Mouse (Mus musculus) A20 (cell line): ENCODE results near the gene Slc30a5.
"Not testable (repeated sequence)": the region's sequence is repeated elsewhere in the genome, so short reads cannot be mapped to it uniquely, and the experiment has no call there.

Experiments used
- DNase-seq: peaks from one replicate; pipeline ENCODE4 v3.0.0-alpha.2; 2011; ENCODE audit warnings: low read depth, low spot score

Gene Slc30a5

DNA sequence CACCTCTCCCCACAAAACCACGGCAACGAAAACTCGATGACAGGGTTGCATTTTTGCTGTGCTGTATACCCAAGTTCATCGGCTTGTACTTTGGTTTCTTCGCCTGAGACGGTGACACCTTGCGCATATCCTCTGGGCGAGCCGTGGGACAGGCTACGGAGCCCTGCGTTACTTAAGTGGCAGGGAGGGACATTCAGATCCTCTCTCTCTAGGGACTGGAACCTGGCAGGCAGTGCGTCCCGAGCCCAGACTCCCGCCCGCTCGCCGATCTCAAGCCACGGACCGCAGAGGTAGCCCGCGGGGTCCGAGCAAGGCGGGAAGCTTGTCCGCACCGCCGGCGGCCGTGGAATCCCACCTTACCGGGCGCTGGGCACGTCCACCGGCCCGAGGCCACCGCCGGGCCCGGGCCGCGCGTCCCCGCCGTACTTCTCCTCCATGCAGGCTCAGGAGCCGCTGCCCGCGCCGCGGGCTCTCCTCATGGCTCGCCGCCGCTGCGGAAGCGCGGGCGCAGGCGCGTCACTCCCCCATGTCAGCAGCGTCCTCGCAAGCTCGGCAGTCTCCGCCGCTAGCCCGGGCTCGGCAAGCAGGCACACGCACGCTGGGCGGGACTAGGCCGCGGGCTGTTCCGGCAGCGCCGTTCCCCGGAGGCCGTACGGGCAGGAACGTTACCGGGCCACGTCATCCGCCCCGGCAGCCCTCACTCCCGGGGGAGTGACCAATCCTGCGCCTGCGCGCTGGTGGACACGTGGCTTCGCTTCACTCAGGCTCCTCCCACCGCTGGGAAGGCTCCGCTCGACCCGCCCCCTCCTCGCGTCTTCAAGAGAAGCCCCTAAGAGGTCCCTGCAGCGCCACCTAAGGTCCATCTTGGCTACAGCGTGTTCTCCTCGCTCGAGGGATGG is at the start of gene Slc30a5:
TSS of gene Slc30a5 (minus strand) at position 687 of the 899 bp plus-strand sequence.
- peak; percentile 100 for DNase-seq

DNA sequence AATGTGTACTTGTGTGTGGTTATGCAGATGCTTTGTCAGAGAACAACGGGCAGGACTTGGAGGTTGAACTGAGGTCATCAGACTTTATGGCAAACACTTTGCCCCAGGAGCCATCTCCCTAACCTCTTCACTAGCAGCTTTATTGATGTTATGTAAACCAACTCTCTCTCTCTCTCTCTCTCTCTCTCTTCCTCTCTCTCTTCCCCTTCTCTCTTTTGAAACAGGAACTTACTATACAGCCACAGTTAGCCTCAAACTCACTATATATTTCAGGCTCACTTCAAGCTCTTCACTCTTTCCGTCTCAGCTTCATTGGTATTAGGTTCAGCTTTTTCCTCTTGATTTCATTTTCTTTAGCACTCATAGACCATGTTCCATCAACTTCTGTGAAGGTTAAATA is 48.7 kb upstream of the Slc30a5 start:
- DNase-seq = peak; percentile 31

DNA sequence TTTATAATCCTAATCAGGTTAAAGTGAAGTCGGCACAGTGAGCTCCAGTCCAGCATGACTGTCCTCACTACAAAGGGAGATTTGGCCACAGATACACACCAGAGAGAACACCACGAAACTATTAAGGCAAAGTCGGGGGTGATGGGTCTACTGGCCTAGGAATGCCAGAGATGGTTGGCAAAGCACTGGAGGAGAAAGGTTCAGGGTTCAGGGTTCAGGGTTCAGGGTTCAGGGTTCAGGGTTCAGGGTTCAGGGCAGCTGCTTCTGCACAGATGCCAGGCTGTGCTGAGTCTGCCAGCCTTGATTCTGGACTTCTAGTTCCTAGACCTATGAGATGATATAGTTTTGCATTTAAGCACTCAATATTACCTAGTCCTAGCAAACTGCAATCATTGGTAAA is 46.6 kb upstream of the Slc30a5 start:
- DNase-seq = no peak

DNA sequence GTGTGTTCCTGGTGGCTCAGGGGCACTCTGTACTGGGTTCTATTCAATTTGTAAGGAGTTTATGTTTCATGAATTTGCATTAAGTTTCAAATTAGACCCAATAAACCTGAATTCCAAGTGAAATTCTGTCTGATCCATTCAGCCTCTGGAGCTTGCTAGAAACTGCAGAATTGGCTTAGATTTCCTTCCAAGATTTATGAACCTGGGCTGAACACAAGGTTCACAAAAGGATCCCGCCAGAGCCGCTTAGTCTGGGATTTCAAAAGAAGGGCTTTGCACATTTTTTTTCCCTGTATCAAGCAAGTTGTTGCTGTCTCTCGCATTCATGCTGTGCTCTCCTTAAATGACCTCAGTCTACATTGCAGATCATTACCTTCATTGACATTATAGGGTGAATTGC is 46.1 kb upstream of the Slc30a5 start:
- DNase-seq = no peak

DNA sequence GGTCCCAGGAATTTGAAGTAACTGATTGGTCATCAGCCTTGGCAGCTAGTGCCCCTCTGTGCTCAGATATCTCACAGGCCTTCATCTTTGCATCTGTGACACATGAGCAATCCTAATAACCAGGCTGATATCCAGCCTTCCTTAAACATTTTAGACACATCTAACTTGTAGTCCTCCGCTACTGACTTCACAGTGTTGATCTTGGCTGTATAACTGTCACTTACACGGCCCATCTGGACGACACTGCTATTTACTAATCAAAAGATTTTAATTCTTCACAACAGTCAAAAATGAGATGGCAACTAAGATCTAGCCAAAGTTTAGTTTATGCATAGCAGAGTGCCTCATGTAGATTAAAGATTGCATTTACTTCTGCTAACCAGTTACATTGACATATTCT is 45.0 kb upstream of the Slc30a5 start:
- no peak for DNase-seq

DNA sequence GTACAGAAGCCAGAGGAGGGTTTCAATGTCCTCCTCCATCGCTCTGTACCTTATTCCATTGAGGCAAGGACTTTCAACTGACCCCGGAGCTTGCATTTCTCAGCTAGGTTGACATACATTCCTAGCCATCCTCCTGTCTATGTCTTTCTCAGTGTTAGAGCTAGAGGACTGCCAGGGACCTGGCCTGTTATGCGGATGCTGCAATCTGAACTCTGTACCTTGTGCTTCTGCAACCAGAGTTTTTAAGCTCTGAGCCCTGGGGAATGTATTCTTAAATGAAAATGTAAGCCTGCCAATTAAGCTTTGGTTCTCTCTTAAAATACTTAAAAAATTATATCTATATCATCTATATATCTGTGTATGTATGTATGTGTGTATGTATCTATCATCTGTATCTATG is 44.5 kb upstream of the Slc30a5 start:
- no peak for DNase-seq

DNA sequence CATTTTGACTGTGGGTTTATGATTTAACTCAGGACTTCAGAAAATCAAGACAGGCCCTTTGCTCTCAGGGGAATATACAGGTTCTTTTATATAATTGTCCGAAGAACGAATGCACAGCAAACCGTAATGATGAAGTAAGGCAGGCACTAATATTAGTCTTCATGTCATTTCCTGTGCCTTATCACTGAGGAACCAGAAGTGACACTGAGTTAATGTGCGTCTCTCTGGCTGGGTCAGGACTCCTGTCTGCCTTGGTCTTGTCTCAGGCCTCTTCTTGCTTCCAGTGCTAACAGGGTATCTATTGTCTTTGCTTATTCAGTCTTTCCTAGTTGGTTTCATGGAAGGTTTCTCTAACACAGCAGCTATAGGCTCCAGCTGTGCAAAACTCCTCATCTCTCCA is 41.9 kb upstream of the Slc30a5 start:
- no peak for DNase-seq

DNA sequence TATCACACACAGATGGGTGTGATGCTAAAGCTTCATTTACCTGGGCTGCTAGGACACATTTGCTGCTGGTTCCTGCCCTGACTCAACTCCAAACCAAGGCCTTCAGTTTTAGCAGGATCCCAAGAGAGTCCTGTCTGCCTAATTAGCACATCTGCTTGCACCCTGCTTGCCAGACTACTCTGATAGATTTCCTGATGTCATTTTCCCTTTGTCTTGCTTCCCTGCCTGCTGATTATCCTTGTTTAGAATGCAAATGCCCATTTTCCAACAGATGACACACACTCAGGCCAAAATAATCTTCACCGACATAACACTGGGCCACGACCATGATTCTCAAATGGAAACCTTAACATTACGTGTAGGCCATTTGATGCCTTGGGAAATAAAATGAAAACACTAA is 41.4 kb upstream of the Slc30a5 start:
- DNase-seq = no peak

DNA sequence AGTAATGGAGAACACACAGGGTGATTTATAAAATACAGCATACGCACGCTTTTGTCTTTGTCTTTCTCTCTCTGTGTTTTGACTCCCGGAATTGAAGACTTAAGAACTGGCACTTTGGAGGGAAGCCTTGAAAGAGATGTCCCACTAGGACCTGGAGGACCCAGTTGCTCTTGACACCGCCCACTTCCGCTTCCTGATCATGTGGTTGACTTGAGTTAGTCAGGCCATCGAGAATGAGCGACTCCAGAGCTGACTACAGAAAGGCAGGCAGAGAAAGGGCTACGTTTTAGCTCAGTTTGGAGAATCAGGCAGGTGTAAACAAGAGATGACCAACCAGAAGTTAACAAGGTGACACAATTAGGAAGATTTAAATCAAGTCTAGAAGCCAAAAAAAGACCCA is 40.3 kb upstream of the Slc30a5 start:
- peak; percentile 90 for DNase-seq

DNA sequence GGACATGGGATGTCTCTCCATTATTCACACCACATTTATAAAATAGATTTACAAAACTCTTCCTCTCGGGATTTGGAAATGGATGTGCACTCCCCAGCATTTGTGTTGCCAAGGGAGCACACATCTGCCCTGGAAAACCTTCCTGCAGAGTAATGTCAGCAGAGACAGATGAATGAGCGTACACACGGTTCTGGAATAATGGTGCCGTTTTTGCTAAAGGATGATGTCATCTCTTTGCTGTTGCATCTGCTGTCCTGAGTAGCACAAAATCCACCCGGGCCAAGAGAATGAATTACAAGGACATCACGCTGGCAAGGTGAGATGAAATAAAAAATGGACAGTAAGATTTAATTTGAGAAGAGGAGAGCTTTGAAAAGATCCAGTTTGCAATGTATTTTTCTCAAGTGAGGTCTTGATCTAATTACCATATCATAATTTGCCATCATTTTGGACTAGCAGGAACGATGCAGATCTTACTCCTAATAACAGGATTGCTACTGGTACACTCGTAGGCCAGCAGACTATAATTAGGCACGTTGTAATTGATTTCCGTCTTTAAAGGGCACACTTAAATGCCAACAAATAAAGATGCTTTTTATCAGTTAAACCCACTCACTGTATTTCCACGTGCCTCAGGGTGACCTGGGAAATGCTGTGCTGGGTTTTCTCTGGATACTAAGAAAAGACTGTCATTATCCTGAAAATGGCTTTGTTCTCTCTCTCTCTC is 38.4 kb upstream of the Slc30a5 start:
- DNase-seq = no peak

DNA sequence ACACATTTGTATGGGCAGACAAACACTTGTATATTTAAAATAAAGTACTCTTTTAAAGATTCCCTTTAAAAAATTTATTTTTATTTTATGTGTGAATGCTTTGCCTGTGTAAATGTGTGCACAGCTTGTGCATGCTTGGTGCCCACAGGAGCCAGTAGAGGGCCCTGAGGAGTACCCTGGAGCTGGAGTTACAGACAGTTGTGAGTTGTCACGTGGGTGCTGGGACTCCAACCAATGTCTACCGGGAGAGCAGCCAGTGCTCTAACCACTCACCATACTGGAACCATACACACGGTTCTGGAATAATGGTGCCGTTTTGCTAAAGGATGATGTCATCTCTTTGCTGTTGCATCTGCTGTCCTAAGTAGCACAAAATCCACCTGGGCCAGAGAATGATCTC is 36.6 kb upstream of the Slc30a5 start:
- DNase-seq = no peak

DNA sequence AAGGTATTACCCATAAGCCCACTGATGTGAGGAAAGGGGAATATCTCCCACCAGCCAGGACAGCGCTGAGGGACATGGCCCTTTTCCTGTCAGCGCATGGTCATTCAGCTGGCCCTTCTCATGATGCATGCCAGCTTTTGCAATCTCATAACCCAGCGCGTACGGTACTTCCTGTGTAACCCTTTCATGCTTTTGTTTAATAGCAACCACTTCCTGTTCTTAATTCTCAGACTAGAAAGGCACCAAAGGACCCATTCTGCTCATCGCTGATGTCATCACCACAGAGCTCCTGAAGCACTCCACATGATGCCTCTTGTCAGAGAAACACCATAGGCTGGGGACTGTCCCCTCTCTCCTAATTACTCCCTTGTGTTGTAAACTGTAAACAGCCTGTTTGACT is 33.1 kb upstream of the Slc30a5 start:
- DNase-seq = peak; percentile 37

DNA sequence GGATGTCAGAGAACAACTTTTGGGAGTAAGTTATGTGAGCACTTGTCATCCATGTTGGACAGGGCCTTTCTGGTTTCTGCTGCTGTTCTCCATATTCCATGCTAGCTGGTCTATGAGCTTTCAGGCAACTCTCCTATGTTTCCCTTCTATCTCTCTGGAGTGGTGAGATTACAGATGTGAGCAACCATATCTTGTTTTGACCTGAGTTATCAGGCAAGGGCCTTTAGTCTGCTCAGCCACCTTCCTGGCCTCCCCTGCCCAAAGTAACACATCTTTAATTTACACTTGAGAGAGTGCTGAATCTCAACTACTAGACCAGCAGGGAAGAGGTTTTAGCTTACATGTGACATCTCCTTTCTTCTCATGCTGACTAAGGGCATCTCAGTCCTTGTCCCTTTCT is 32.5 kb upstream of the Slc30a5 start:
- no peak for DNase-seq

DNA sequence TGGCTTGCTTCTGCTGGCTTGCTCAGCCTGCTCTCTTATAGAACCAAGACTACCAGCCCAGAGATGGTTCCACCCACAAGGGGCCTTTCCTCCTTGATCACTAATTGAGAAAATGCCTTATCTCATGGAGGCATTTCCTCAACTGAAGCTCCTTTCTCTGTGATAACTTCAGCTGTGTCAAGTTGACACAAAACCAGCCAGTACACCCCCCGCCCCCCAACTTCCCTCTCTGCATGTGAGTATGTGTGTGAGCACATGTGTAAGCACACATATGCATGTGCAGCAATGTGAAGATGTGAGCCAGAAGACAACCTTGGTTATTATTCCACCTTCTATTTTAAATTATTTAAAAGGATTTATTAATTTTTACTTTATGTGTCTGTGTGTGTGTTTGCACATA is 30.7 kb upstream of the Slc30a5 start:
- DNase-seq = not testable (repeated sequence)

DNA sequence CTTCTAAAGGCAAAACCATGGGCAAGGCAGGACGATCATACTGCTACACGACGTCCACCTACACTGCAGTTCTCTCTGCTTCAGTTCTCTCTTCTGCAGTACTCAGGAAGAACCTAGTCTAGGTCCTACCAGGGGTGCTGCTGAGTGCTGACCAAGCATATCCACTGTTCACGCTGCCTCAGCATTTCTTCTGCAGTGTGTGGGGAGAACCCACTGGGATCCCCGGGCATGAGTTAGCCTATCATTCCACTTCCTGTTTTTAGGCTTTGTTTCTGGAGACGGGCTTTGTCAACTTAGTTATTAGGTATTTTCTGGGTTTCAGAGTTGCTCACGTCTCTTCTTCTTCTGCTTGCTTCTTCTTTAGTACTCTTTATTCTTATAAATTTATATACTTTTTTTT is 25.9 kb upstream of the Slc30a5 start:
- DNase-seq = no peak

DNA sequence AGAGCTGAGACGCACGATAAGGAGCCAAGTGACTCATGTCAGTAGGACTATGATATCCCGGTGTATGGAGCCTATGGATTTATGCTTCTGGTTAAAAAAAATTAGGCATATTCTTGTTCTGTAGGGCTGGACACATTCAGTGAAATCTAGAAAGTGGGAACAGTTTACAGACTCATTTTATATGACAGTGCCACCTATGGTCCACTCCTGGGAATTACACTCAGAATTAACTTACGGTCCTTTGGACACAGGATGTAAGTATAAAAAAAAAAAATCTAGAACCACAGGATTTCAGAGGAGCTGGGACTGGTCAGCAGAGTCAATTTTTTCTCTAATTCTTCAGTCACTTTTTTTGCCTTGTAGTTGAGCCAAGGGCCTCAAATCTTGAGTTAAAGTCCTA is 20.9 kb upstream of the Slc30a5 start:
- peak; percentile 69 for DNase-seq

DNA sequence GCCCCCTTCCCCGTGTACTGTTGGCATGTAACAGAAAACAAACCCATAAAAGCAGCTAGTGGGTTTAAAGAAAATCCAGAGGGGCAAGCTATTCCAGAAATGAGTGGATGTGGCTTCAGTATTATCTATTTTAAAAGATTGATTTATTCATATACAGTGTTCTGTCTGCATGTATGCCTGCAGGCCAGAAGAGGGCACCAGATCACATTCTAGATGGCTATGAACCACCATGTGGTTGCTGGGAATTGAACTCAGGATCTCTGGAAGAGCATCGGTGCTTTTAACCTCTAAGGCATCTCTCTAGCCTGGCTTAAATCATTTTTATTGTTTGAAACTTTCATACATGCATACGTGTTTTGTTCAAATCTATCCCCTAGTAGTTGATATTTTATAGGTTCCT is 19.9 kb upstream of the Slc30a5 start:
- peak; percentile 44 for DNase-seq

DNA sequence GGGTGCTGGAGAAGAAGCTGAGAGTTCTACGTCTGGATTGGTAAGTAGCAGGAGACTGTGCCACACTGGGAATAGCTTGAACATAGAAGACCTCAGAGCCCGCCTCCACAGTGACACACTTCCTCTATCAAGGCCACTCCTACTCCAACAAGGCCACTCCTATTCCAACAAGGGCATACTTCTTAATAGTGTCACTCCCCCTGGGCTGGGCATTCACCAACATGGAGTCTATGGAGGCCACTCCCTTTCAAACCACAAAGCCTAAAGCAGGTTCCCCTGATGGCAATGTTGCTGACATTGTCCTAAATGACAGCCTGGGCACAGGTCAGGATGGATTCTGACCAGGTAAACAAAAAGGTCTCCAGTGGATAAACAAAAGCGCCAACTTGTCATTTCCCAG is 15.9 kb upstream of the Slc30a5 start:
- no peak for DNase-seq

DNA sequence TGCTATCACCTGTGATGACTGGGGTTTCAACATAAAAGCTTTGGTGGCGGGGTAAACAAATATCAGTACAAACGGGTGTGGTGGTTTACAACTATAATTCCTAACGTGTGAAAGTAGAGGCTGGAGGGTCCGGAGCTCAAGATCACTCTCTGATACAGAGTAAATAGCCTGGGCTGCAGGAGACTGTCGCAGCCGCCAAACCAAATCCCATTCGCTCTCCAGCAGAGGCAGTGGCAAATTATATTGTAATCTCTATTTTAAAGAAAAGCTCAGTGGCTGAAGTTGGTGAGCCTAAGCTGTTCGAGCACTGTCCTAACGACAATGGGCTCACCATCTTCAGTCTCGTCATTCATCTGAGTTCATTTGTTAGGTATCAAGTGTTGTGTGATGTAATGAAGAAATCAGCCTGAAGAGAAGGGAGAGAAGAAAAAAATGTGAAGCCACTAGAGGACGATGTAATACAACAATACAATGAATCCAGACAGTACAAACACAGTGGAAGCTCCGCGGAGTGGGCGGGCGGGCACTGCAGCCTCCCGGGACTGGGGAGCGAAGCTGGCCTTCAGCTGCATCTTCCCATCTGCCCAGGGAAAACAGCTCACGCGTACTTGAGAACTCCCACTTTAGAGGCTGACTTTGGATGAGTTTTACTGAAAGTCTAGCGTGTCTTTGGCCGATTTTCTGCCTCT is 13.8 kb upstream of the Slc30a5 start:
- no peak for DNase-seq

DNA sequence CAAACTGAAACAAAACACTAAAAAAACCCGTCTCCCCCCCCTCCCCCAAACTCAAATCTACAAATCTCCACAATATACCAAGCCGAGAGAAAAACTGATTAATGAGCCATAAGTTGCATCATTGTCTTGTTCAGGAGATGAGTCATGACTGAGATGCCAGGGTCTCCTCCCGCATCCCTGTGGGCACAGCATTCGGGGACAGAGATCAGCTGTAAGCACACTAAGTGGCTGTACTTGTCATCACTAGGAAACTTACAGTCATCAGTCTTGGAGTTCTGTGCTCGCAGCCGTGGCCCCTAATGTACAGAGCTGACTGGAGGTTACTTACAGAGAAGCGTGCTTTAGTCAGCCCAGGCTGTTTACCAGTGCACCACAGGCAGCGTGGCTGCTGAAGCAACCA is 13.0 kb upstream of the Slc30a5 start:
- DNase-seq = no peak

DNA sequence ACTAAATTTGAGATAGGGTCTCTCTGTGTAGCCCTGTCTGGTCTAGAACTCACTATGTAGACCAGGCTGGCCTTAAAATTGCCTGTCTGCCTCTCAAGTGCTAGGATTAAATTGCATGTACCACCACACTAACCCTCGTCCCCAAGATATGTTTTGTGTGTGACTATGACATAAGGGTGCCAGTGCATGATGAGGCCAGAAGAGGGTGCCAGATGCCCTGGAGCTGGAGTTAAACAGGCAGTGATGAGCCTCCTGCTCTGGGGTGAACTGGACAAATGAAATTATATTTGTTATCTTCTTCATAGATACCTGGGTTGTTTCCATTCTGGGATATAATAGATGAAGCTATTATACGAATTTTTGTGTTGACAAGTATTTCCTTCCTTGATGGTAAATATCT is 10.7 kb upstream of the Slc30a5 start:
- peak; percentile 59 for DNase-seq

DNA sequence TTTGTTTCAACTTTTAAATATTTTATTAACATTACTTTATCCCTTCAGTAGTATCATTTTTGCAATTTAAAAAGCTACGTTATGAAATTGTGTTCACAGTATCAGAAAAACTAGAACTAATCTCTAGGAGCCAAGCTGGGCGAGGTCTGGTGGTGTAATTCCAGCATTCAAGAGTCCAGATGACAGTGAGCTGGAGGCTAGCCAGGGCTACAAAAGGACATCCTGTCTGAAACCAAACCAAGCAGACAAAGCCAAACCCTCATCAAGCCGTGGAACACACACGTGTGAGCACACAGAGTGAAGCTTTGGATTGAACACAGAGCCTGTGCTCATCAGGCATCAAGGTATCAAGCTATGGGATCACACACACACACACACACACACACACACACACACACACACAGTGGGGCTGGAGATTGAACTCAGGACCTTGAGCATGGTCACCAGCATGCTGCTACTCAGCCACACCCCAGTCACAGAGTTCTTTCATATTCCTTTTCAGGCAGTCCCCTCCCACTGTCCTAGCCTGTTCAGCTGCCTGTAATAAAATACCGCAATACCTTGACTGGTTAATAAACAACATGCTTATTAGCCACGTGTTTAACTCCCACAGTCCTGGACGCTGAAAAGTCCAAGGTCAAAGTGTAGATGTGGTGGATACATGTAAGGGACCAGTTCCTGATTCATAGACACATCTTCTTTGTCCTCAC is 9.9 kb upstream of the Slc30a5 start:
- no peak for DNase-seq
